Mouse (Mus musculus): Measurements from ENCODE around the gene Baiap2. TPM values are rescaled to one million over a fixed set of nuclear protein-coding genes. Genes with fewer than 3 reads are reported as not detected.

Baiap2 gene
- polyA plus RNA-seq (2012; rRNA removed; ENCODE audit: low replicate concordance) = 9.7 and 21.2 TPM in 2 replicates

GRCm38 (mm10) chr11:119942727-119943427, at the start of gene Baiap2:
Gene Baiap2 (plus strand): TSS chr11:119942763.

GRCm38 (mm10) chr11:119913291-119913934, 29.1 kb upstream of the Baiap2 start, which contains the start of gene Chmp6:
Gene Chmp6 (plus strand): TSS chr11:119913441.

GRCm38 (mm10) chr11:120046553-120047191, 104.1 kb downstream of the Baiap2 start, which contains the start of gene Aatk:
Gene Aatk (minus strand): TSS chr11:120047167.

Other genes with a start within 250 kb of the Baiap2 start
- 93.0 and 198 TPM in 2 replicates for gene Chmp6, start 29.3 kb upstream of the Baiap2 start, polyA plus RNA-seq (2012; rRNA removed; ENCODE audit: low replicate concordance)
- gene Aatk, start 104.4 kb downstream of the Baiap2 start, polyA plus RNA-seq (2012; rRNA removed; ENCODE audit: low replicate concordance) = 6.0 and 7.4 TPM in 2 replicates
- gene Cep131, start 144.1 kb downstream of the Baiap2 start, polyA plus RNA-seq (2012; rRNA removed; ENCODE audit: low replicate concordance) = 1.7 and 2.4 TPM in 2 replicates
- gene Tepsin, start 156.0 kb downstream of the Baiap2 start, polyA plus RNA-seq (2012; rRNA removed; ENCODE audit: low replicate concordance) = 75.8 and 104 TPM in 2 replicates
- gene Ndufaf8, start 156.2 kb downstream of the Baiap2 start, polyA plus RNA-seq (2012; rRNA removed; ENCODE audit: low replicate concordance) = 78.0 and 94.4 TPM in 2 replicates
- 59.9 and 76.0 TPM in 2 replicates for gene Slc38a10, start 208.6 kb downstream of the Baiap2 start, polyA plus RNA-seq (2012; rRNA removed; ENCODE audit: low replicate concordance)